Mouse (Mus musculus) heart, embryonic 14.5 days (tissue): Measurements from ENCODE around the gene Wdr20. TPM values are rescaled to one million over a fixed set of nuclear protein-coding genes. Genes with fewer than 3 reads are reported as not detected.
A peak's percentile ranks its signal among the peaks of the same experiment; 100 is the strongest.
"Not testable (repeated sequence)": the region's sequence is repeated elsewhere in the genome, so short reads cannot be mapped to it uniquely, and the experiment has no call there.

Experiments used
- ATAC-seq: fragments of 200-750 bp; cut with Nextera tagmentation; 2 replicates; pipeline ENCODE4 v1.8.0; 2017; ENCODE audit warnings: low read depth, moderate TSS enrichment; ENCODE audit not compliant: insufficient number of reproducible peaks, insufficient read depth, low FRiP score
- H3K27ac ChIP-seq, 2 experiments: fragments of 200-500 bp in 1 of 2; fragments of 300-500 bp in 1 of 2; sonication (generic) in 1 of 2; replicated peaks in 1 of 2; 2 replicates each; pipeline ENCODE4 v1.5.1; 2012 to 2014; ENCODE audit warnings: low read depth in 2 of 2, low read length in 2 of 2, control low read depth in 1 of 2, mild to moderate bottlenecking in 1 of 2, mixed read lengths in 1 of 2; ENCODE audit not compliant: control insufficient read depth in 1 of 2, insufficient read depth in 1 of 2
- H3K27me3 ChIP-seq: fragments of 300-500 bp; sonication (generic); 2 replicates; pipeline ENCODE4 v1.6.1; 2014; ENCODE audit warnings: mild to moderate bottlenecking, low read length, control low read depth; ENCODE audit not compliant: control insufficient read depth, insufficient read depth
- H3K36me3 ChIP-seq: fragments of 300-500 bp; sonication (generic); 2 replicates; pipeline ENCODE4 v1.6.1; 2014; ENCODE audit warnings: mild to moderate bottlenecking, control low read depth, low read length, mixed read lengths; ENCODE audit not compliant: control insufficient read depth, insufficient read depth
- H3K4me1 ChIP-seq, 2 experiments: fragments of 200-500 bp in 1 of 2; fragments of 300-500 bp in 1 of 2; sonication (generic) in 1 of 2; 2 replicates each; pipeline ENCODE4 v1.6.1; 2012 to 2014; ENCODE audit warnings: low read length in 2 of 2, control low read depth in 1 of 2, mixed read lengths in 1 of 2; ENCODE audit not compliant: control insufficient read depth in 2 of 2, insufficient read depth in 2 of 2
- H3K4me2 ChIP-seq: fragments of 300-500 bp; sonication (generic); 2 replicates; pipeline ENCODE4 v1.6.1; 2014; ENCODE audit warnings: mild to moderate bottlenecking, low read length
- H3K4me3 ChIP-seq, 2 experiments: fragments of 200-500 bp in 1 of 2; fragments of 300-500 bp in 1 of 2; sonication (generic) in 1 of 2; 2 replicates each; pipeline ENCODE4 v1.5.1; 2012 to 2014; ENCODE audit warnings: low read length in 2 of 2, mild to moderate bottlenecking in 2 of 2, control low read depth in 1 of 2, low read depth in 1 of 2, moderate library complexity in 1 of 2; ENCODE audit not compliant: control insufficient read depth in 1 of 2, insufficient read depth in 1 of 2
- H3K9ac ChIP-seq: fragments of 300-500 bp; sonication (generic); 2 replicates; pipeline ENCODE4 v1.6.1; 2014; ENCODE audit warnings: mild to moderate bottlenecking, low read length
- H3K9me3 ChIP-seq: fragments of 300-500 bp; sonication (generic); 2 replicates; pipeline ENCODE4 v1.6.1; 2016; ENCODE audit warnings: low read length, control low read depth; ENCODE audit not compliant: control insufficient read depth
- WGBS: fragments of 180-500 bp; shearing (Covaris S2); extraction: QIAGEN DNeasy Blood & Tissue Kit; methylation state at CpG from one replicate; pipeline ENCODE4 v1.1.7; 2014; 5-methylcytosine and 5-hydroxymethylcytosine counted together
- polyA plus RNA-seq: library from polyadenylated mRNA; unstranded; fragments of >200 nt; fragmentation: Nextera tagmentation; extraction: Ambion mirVana; gene quantifications from 2 replicates; pipeline ENCODE4 v1.2.1, GENCODE M21; 2014

Wdr20 gene
- polyA plus RNA-seq, 1 experiment from 2014 or later, result 16.3 TPM

GRCm38 (mm10) chr12:110696975-110697400, 40.8 kb upstream of the Wdr20 start:
- H3K27me3 ChIP-seq, result no peaks in the 10 kb centered on the region
- peaks cover 17 to 36% of the 10 kb centered on the region in 2 experiments for H3K4me1 ChIP-seq
- peak overlapping the region; percentile 85 for H3K9ac ChIP-seq
- peak overlapping the region; percentile 49 to 100 for H3K4me3 ChIP-seq
- H3K9me3 ChIP-seq, result no peaks in the 10 kb centered on the region
- H3K36me3 ChIP-seq, result peaks cover 29% of the 10 kb centered on the region
- H3K27ac ChIP-seq, result peak overlapping the region; percentile 3 to 82
- 50% methylated on average over 9 of the region's 9 CpGs for WGBS
- ATAC-seq, result no peak
- H3K4me2 ChIP-seq, result peak overlapping the region; percentile 80

GRCm38 (mm10) chr12:110697457-110697856, 40.3 kb upstream of the Wdr20 start:
- WGBS, result 72% methylated on average over 5 of the region's 5 CpGs
- H3K4me3 ChIP-seq, result no peak overlapping the region
- H3K4me2 ChIP-seq, result no peak overlapping the region
- ATAC-seq, result no peak
- peaks cover 17 to 36% of the 10 kb centered on the region in 2 experiments for H3K4me1 ChIP-seq
- peaks cover 25% of the 10 kb centered on the region for H3K36me3 ChIP-seq
- H3K27ac ChIP-seq, result no peak overlapping the region
- no peak overlapping the region for H3K9ac ChIP-seq
- H3K9me3 ChIP-seq, result no peaks in the 10 kb centered on the region
- no peaks in the 10 kb centered on the region for H3K27me3 ChIP-seq

- Histone ChIP-seq H3K9ac (no peak overlapping the region), H3K36me3 (peaks cover 19% of the 10 kb centered on the region), H3K27ac (no peak overlapping the region), H3K27me3 (no peaks in the 10 kb centered on the region), H3K4me2 (no peak overlapping the region), H3K9me3 (no peaks in the 10 kb centered on the region), H3K4me1 (peaks cover 17 to 37% of the 10 kb centered on the region in 2 experiments), H3K4me3 (no peak overlapping the region)
- no peak for ATAC-seq
- 78% methylated on average over 1 of the region's 1 CpGs for WGBS
These were observed 39.7 kb upstream of the Wdr20 start for GRCm38 (mm10) chr12:110698080-110698479.

- Histone ChIP-seq H3K4me1 (peaks cover 20 to 43% of the 10 kb centered on the region in 2 experiments), H3K27me3 (no peaks in the 10 kb centered on the region), H3K27ac (no peak overlapping the region; a peak in 1 of 4 replicates), H3K36me3 (peaks cover 14% of the 10 kb centered on the region), H3K4me3 (no peak overlapping the region), H3K4me2 (no peak overlapping the region), H3K9me3 (no peaks in the 10 kb centered on the region), H3K9ac (peak overlapping the region; percentile 3; the same call in 1 of the 2 replicates)
- no peak for ATAC-seq
- 33% methylated on average over 15 of the region's 15 CpGs for WGBS
These were observed 39.1 kb upstream of the Wdr20 start for GRCm38 (mm10) chr12:110698523-110699170.

GRCm38 (mm10) chr12:110699171-110699547, 38.6 kb upstream of the Wdr20 start:
- peak overlapping the region; percentile 3; the same call in 1 of the 2 replicates for H3K9ac ChIP-seq
- peaks cover 21 to 44% of the 10 kb centered on the region in 2 experiments for H3K4me1 ChIP-seq
- no peak overlapping the region; a peak in 1 of 4 replicates for H3K27ac ChIP-seq
- ATAC-seq, result no peak
- H3K4me3 ChIP-seq, result no peak overlapping the region
- H3K36me3 ChIP-seq, result peaks cover 8% of the 10 kb centered on the region
- no peaks in the 10 kb centered on the region for H3K9me3 ChIP-seq
- no peak overlapping the region for H3K4me2 ChIP-seq
- WGBS, result 48% methylated on average over 2 of the region's 2 CpGs
- H3K27me3 ChIP-seq, result no peaks in the 10 kb centered on the region

- Histone ChIP-seq H3K4me2 (no peak overlapping the region), H3K4me1 (peaks cover 21 to 37% of the 10 kb centered on the region in 2 experiments), H3K27ac (no peak overlapping the region), H3K9me3 (no peaks in the 10 kb centered on the region), H3K27me3 (no peaks in the 10 kb centered on the region), H3K9ac (peak overlapping the region; percentile 34; the same call in 1 of the 2 replicates), H3K36me3 (no peaks in the 10 kb centered on the region), H3K4me3 (no peak overlapping the region)
- ATAC-seq, result no peak
- 65% methylated on average over 2 of the region's 2 CpGs for WGBS
These were observed 37.0 kb upstream of the Wdr20 start for GRCm38 (mm10) chr12:110700730-110701129.

- peaks cover 21 to 39% of the 10 kb centered on the region in 2 experiments for H3K4me1 ChIP-seq
- H3K9ac ChIP-seq, result not testable (repeated sequence)
These were observed 36.4 kb upstream of the Wdr20 start for GRCm38 (mm10) chr12:110701363-110701762.

More at GRCm38 (mm10) chr12:110701363-110701762, 36.4 kb upstream of the Wdr20 start:
- H3K4me3 ChIP-seq, H3K36me3 ChIP-seq, H3K27me3 ChIP-seq, ATAC-seq, H3K4me2 ChIP-seq, H3K9me3 ChIP-seq, H3K27ac ChIP-seq: not testable (repeated sequence)
- 22% methylated on average over 3 of the region's 3 CpGs for WGBS
